Mouse (Mus musculus) fat pad, adult 2 months (tissue): ENCODE results near the gene Snx18.

ENCODE experiments used
- DNase-seq: peaks from one replicate; pipeline ENCODE4 v3.0.0-alpha.2; 2011; ENCODE audit warnings: low read depth, low spot score; ENCODE audit errors: extremely low read depth

Snx18 gene

GRCm38 (mm10) chr13:113617891-113618823 is at the start of gene Snx18:
Gene Snx18 (minus strand): TSS chr13:113618564.
- no peak for DNase-seq

GRCm38 (mm10) chr13:113663883-113664282 is 45.5 kb upstream of the Snx18 start:
- no peak for DNase-seq

DNA sequence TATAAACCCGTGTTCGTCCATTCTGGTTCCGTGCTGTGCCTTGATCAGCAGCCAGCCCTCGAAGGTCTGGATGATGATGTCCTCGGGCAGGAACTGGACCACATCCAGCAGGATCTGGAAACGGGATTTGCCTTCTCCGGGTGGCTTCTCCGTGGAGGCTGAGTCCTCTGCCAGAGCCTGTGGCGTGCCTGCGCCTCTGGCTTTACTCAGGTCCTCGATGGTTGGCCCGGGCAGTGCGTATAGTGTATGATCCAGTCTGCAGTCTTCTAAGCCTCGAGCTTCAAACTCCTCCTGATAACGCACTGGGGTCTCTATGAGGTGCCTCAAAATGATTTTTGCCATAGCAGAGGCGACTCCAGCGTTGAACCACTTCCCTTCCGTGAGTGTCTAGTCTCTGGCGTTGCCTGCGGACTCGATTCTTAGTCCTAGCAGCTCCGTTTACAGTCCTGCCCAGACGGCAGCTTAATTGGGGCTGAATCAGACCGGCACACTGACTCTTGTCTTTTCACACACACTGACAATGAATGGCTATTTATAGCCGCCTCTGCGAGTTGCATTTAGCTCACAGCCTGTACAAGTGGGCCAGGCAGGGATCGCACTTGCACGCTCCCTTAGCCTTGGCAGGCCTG is 44.9 kb upstream of the Snx18 start, which contains the start of gene Hspb3:
Gene Hspb3 (minus strand): TSS at position 526 of the 629 bp plus-strand sequence.
- no peak for DNase-seq

DNA sequence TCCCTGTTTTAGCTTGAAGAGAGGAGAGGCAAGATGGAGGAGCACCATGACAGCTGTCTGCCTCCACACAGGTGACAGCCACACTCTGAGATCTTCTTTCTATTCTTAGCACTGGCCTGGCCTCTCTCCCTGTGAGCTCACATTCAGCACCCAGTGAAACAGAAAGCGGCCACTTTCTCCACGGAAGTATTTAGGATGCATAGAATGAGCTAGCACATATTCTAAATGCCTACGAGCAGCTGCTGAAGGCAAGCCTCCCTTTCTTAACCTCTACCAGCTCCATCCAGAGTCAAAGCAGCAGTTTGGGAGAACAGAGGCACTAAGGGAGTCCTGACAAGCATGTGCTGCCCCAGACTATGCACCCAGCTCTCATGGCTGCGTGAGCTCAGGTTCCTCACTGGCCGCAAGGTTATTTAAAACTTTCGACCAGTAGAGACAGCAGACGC is 43.5 kb upstream of the Snx18 start:
- no peak for DNase-seq

DNA sequence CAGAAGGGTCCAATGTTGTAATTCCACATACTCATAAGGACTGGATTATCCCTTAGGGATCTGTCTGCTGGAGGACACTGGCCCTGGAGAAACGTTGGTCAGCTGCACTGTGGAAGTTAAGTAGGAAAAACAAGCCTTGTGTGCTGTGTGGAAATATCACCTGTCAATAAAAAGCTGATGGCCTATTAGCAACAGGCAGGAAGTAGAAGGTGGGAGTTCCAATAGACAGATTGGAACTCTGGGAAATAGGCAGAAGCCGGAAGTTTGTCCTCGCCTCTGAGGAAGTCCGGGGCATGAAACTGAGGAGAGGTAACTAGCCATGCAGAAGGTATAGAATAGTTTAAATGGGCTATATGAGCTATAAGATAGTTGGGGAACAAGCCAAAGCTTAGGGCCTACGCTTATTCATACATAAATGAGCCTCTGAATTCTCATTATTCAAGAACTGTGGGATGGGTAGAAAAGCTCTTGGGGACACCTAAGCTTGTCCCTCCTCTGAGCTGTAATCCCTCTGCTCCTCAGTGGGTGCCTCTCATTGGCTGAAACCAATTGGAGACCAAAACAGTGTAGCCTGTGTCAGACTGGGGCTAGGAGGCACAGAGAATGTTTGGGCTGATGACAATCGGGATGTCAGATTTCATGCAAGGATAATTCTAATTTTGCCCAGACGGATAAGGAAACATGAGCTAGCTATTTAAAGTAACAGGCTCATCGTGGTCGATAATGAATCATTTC is 42.4 kb upstream of the Snx18 start:
- no peak for DNase-seq

DNA sequence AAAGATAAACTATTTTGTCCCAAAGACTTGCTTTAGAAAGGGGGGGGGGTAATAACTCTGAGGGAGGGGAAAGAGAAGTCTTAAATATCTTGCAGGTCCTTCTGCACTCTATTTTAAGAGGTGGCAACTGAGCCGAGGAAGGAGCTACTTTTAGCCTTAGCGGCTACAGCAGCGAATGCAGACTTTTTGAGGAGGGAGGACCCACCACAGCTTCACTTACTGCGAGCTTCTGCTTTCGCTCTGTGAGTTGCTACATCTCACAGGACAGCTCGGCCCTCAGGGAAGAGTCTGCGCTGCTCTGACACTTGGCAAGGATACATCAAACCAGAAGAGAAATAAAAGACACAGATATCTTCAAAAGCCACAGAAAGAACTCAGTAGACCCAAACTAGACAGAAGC is 38.8 kb upstream of the Snx18 start:
- no peak for DNase-seq

DNA sequence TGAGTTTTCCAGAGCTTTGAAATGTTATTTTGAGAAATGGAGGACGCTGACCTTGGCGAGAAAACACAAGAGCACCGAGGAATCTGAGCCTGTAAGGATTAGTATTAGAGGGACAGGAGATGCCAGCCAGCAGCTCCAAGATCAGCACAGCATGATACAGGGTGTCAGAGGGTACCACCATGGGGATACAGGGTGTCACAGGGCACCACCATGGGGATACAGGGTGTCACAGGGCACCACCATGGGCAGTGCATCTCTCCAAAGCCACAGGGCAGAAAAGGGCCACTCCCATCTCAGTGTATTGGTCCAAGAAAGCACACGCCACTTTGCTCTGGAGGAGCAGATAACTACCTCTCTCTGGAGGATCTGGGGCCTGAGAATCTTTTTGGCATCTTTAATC is 38.3 kb upstream of the Snx18 start:
- no peak for DNase-seq

DNA sequence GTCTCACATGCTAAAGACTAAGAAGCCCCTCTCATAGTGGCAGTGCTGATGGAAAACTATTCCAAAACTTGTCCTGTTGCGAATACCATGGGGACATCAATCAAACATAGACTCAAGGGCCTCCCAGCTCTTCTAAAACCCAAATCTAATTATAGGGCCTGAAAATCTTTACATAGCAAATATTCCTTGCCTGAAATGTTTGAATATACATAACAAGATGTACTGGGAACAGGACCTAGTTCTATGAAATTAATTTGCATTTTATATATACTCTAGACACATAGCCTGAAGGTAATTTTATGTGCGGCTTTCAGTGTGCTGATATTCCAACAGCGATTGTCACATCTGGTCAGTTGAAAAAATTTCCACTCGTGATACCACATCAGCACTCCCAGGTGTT is 37.1 kb upstream of the Snx18 start:
- no peak for DNase-seq

DNA sequence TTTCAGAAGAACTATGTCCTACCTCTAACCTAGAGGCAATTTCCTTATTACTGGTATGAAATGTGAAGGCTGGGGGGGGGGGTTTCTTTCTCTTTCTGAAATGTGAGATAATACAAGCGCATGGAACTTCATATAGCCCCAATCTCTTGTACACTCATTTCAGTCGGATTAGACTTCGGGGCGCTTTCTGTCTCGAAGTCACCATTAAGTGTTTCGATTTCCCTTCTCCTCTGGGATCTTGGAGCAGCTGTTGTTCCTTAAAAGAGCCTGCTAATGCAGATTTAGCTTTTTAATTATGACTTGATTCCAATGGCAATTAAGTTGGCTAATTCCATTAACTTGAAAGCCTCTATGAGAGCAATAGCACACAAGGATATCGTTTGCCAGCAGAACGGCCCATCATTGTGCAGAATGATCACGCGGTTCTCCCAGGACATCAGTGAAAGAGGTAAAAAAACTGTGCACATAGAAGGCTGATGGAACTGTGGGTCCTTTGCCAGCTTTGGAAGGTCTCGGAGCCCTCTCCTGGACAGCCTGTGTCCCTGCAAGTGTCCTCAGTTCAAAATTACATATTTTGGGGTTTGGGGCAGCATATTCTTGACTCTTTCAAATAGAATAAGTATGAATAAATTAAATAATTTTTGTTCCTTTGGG is 22.7 kb upstream of the Snx18 start:
- no peak for DNase-seq

GRCm38 (mm10) chr13:113638914-113639313 is 20.6 kb upstream of the Snx18 start:
- no peak for DNase-seq

DNA sequence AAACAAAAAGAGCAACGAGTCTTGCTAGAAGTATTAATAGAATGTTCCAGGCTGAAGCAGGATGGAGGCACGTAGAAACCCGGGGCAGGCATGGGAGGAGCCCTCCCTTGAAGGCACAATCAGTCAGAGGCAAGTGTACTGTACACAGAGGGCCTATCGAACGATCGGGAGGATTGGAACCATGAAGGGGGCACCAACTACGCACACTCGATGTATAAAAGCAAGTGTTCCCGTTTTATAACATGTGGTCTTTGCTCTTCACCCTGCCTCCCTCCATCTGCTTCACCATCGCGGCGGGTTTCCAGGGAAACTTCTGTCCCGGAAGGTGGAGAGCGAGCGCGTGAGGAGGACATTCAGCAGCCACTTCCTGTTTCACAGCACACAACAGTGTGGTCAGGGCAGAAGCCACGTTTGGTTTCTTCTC is 17.4 kb upstream of the Snx18 start:
- DNase-seq: no peak

- DNase-seq: no peak
Measured at GRCm38 (mm10) chr13:113634732-113635481, 16.5 kb upstream of the Snx18 start.

GRCm38 (mm10) chr13:113632506-113632905 is 14.1 kb upstream of the Snx18 start:
- no peak for DNase-seq

DNA sequence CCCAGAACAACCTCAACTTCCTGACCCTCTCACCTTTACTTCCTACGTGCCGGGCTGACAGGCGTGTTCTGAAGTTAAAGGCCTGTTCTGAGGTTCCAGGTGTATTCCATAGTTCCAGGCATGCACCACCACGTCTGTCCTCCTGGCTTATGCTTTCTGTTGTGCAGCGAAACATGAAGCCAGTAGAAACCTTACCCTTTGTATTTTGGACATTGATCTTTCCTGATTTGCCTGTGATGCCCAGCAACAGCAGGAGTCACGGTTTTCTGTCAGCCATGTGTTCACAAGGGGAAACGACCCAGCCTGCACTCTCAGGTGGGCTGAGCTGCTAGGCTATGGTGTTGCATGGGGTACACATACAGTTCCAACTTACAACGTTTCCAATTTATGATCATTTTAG is 9.2 kb upstream of the Snx18 start:
- DNase-seq: no peak

GRCm38 (mm10) chr13:113622865-113623255 is 4.5 kb upstream of the Snx18 start:
- DNase-seq: no peak

DNA sequence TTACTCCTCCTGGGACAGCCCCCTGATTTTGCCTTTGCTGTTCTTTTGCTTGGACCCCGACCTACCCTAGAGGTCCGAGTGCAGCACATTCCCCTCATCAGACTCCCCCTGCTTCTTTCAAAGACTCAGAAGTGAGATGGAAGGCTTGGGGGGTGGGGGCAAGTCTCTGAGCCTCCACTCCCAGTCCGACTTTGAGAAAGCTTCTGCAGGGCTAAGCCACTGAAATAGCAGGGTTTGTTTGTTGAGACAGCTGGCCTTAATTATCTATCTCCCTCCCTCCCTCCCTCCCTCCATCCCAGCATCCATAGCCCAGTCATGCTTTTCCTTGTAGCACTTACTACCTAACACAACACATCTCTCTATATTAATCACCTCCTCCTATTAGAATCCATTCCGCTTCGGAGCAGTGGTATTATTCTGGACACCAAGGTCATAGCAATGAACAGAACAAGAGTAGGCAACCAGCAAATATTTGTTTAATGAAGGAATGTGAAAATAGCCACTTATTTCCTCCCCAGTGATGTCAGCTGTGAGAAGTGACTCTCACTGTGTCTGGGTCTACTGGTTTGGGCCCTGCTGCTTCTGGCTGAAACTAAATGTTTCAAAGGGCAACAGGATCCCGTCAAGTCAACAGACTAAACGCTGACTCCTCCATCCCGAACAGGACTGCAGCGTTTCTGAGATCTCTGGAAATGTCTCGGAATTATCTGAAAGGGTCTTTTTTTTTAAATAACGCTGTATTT is 3.9 kb upstream of the Snx18 start:
- DNase-seq: no peak

GRCm38 (mm10) chr13:113619003-113619402 is 639 bp upstream of the Snx18 start:
- no peak for DNase-seq

DNA sequence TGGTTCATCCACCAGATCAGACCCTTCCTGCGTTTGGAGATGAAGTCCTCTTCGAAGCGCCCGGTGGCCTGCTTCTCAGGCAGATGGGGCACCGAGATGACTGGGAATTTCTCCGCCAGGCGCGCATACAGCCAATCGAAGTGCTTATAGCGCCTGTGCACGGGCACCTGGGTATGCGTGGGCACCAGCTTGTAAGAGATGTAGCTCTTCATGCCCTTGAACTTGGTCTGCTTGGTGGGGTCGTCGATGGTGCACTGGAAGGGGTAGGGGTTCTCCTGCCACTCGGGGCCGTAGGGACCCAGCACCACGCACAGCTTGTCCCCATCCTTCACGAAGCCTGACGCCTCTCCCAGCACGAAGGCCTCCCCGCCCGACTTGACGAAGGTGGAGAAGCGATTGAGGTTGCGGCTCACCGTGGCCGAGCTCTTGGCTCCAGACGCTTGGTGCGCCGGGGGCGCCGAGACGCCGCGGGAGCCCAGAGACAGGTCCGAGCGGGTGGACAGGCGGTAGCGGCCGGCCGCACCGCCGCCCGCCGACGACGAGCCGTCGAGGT is 950 bp downstream of the Snx18 start:
- no peak for DNase-seq

- DNase-seq: no peak
Measured at GRCm38 (mm10) chr13:113616751-113617337, 1.5 kb downstream of the Snx18 start.
